Mouse (Mus musculus): Measurements from ENCODE around the gene Zbtb14. TPM values are rescaled to one million over a fixed set of nuclear protein-coding genes. Genes with fewer than 3 reads are reported as not detected.

Zbtb14 gene
- 10 to 100 TPM in 2 of 4 experiments, 1 to 10 TPM in 2; 9.4 to 11.1 (median 10.3) TPM for total RNA-seq (2022)

- DNase-seq (ENCODE audit: low spot score in 2 of 2) = peak; percentile 88 to 92
These were observed at the start of gene Zbtb14 for GRCm38 (mm10) chr17:69382511-69383100. Gene Zbtb14 (plus strand): TSS chr17:69383050.

- no peak for DNase-seq (ENCODE audit: low spot score in 2 of 2)
These were observed 36.8 kb upstream of the Zbtb14 start for GRCm38 (mm10) chr17:69346056-69346455.

- DNase-seq (ENCODE audit: low spot score in 2 of 2) = no peak
These were observed 33.8 kb upstream of the Zbtb14 start for GRCm38 (mm10) chr17:69349014-69349531.

GRCm38 (mm10) chr17:69365049-69365448 is 17.8 kb upstream of the Zbtb14 start:
- DNase-seq (ENCODE audit: low spot score in 2 of 2) = no peak

GRCm38 (mm10) chr17:69380838-69381237 is 2.0 kb upstream of the Zbtb14 start:
- DNase-seq (ENCODE audit: low spot score in 2 of 2) = no peak

GRCm38 (mm10) chr17:69383201-69383940 is 521 bp downstream of the Zbtb14 start:
- DNase-seq (ENCODE audit: low spot score in 2 of 2) = peak; percentile 65 to 74

GRCm38 (mm10) chr17:69383941-69384665 is 1.3 kb downstream of the Zbtb14 start:
- peak; percentile 31 to 57 for DNase-seq (ENCODE audit: low spot score in 2 of 2)

GRCm38 (mm10) chr17:69396147-69397033 is 13.5 kb downstream of the Zbtb14 start:
- DNase-seq (ENCODE audit: low spot score in 2 of 2) = peak; percentile 20 to 21

- DNase-seq (ENCODE audit: low spot score in 2 of 2) = no peak
These were observed 14.3 kb downstream of the Zbtb14 start for GRCm38 (mm10) chr17:69397163-69397562.

- DNase-seq (ENCODE audit: low spot score in 2 of 2) = no peak
These were observed 15.2 kb downstream of the Zbtb14 start for GRCm38 (mm10) chr17:69398092-69398491.

GRCm38 (mm10) chr17:69401146-69401545 is 18.3 kb downstream of the Zbtb14 start:
- DNase-seq (ENCODE audit: low spot score in 2 of 2) = no peak

GRCm38 (mm10) chr17:69416163-69416562 is 33.3 kb downstream of the Zbtb14 start:
- DNase-seq (ENCODE audit: low spot score in 2 of 2) = no peak

GRCm38 (mm10) chr17:69416920-69417661 is 34.2 kb downstream of the Zbtb14 start:
- peak; percentile 89 to 93 for DNase-seq (ENCODE audit: low spot score in 2 of 2)

- DNase-seq (ENCODE audit: low spot score in 2 of 2) = no peak
These were observed 35.0 kb downstream of the Zbtb14 start for GRCm38 (mm10) chr17:69417724-69418373.

- DNase-seq (ENCODE audit: low spot score in 2 of 2) = no peak
These were observed 38.7 kb downstream of the Zbtb14 start for GRCm38 (mm10) chr17:69421592-69421991.

GRCm38 (mm10) chr17:69437836-69438235 is 55.0 kb downstream of the Zbtb14 start:
- DNase-seq (ENCODE audit: low spot score in 2 of 2) = no peak

GRCm38 (mm10) chr17:69438486-69438885 is 55.6 kb downstream of the Zbtb14 start:
- DNase-seq (ENCODE audit: low spot score in 2 of 2) = no peak

- DNase-seq (ENCODE audit: low spot score in 2 of 2) = peak; percentile 4 to 9
These were observed 56.2 kb downstream of the Zbtb14 start, which contains the start of gene Akain1 for GRCm38 (mm10) chr17:69438990-69439491. Gene Akain1 (plus strand): TSS chr17:69439326.

Data from gastrocnemius, adult 8-10 months (tissue).